Mouse (Mus musculus): ENCODE results near the gene Fsd1.

DNA sequence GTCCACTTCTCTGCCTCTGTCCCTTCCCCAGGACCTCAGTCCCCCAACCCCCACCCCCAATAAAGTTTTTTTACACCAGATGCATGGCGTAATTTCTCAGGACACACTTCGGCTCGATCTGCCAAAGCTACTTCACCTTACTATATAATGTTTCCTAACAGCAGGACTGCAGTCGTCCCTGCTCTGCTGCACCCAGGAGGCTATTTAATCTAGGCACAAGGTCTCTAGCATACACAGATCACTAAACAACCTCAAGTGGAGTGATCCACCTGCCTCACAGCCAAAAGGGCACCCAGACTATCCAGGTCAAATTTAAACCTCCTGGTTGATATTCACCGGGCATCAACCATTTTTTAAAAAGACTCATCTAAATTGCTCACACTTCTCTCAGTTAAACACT lies 40.6 kb upstream of the Fsd1 start:
- TF ChIP-seq CTCF (IDR thresholded peaks at IDR 0.05) = no peak
- TF ChIP-seq EP300 (IDR thresholded peaks at IDR 0.05) = no peak

Data from lung, postnatal 0 days (tissue).